Mouse (Mus musculus): ENCODE results near the gene Podxl2. TPM values are rescaled to one million over a fixed set of nuclear protein-coding genes. Genes with fewer than 3 reads are reported as not detected.

The Podxl2 gene
- total RNA-seq, 2 experiments from 2014 or later: 160 to 165 TPM

DNA sequence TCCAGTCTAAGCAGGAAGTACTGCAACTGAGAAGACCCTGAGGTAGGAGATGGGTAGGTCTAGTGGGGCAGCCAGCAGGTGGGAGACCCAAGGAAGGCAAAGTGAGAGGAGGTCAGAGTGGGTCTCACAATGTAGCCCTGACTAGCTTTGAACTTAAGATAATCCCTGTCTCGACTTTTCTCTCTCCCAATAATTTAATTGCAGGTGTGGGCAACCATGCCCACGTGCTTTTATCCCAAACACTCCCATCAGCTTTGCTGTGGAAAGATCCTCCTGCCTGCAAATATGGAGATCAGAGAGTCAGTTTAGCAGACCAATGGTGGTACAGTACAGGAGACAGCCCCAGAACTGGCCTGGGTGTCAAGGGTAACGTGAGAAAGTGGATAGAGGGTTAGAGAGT is 34.6 kb downstream of the Podxl2 start:
- H3K27ac ChIP-seq: no peak overlapping the region
- H3K4me3 ChIP-seq: no peak overlapping the region
- TF ChIP-seq CTCF (conservative IDR thresholded peaks at IDR 0.05): no peak
- DNase-seq (ENCODE audit: low spot score in 2 of 2): no peak

DNA sequence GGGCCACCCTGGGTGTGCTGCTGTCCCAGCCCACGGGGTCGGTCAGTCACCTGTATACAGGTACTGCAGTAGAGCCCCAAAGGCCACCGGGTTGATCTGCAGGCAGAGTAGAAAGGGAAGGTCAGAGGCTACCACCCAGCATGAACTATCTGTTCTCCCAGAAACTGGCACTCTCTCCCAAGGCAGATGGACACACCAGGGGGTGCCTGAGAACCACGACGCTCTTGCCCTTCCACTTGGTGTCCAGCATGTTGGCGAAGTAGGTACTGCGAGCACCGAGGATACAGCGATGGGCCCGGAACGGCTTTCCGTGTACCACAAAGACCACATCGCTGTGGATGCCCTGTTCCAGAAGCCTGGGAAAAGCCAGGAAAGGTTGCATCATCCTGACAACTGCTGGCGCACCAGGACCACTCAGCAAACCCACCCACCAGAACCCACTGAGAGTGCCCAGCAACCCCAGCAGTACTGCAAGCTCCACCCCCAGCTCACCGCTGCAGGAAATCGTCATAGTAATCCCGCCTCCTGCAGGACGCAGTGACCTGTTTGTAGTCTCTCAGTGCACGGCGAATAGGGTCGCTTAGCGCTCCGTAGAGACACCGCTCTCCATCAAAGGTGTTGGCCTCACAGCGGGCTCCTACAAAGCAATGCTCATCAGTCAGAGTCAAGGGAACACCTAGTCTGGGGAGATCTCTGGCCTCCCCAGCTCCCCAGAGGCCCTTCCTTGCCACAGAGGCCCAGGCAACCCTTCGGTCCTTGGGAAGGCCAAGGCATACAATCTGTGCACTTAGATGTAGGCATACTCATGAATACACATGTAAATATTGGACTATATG is 35.5 kb downstream of the Podxl2 start:
- TF ChIP-seq CTCF (conservative IDR thresholded peaks at IDR 0.05): no peak
- H3K27ac ChIP-seq: no peak overlapping the region
- H3K4me3 ChIP-seq: no peak overlapping the region
- DNase-seq (ENCODE audit: low spot score in 2 of 2): no peak

DNA sequence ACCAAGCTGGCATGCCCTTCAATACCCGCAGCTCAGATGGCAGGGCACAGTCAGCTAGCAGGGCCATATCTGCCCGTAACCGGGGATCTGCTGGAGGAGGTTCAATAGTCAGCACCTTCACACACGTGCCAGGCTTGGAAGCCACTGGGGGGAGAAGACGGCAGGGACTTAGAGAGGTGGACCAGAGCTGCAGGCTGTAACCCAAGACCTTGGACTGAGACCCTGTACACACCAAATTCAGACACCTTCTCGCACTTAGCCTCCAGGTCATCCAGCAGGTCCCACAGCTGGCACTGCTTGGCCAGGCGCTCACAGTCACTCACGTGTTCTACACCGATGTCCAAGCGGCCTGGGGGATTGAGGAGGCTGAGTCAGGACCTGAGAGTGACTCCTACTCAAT is 36.2 kb downstream of the Podxl2 start:
- no peak overlapping the region for H3K4me3 ChIP-seq
- H3K27ac ChIP-seq: no peak overlapping the region
- no peak for TF ChIP-seq CTCF (conservative IDR thresholded peaks at IDR 0.05)
- DNase-seq (ENCODE audit: low spot score in 2 of 2): no peak

DNA sequence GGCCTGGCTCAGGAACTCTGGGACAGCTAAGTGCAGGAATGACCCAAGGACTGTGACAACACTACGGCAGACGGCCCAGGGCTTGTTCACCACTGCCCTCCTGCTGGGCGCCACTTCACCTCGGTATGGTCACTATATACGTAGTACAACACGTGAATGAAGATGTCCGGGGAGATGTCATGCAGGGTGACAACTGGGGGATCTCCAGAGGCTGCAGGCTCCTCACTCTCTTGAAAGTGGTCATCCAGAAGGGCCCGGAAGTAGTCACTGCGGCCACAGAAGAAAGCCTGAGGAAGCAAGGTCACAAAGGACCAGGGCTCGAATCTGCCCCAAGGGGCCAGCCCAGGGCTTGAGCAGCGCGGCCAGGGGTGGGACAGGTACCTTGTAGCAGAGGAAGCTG is 36.8 kb downstream of the Podxl2 start:
- TF ChIP-seq CTCF (conservative IDR thresholded peaks at IDR 0.05): no peak

DNA sequence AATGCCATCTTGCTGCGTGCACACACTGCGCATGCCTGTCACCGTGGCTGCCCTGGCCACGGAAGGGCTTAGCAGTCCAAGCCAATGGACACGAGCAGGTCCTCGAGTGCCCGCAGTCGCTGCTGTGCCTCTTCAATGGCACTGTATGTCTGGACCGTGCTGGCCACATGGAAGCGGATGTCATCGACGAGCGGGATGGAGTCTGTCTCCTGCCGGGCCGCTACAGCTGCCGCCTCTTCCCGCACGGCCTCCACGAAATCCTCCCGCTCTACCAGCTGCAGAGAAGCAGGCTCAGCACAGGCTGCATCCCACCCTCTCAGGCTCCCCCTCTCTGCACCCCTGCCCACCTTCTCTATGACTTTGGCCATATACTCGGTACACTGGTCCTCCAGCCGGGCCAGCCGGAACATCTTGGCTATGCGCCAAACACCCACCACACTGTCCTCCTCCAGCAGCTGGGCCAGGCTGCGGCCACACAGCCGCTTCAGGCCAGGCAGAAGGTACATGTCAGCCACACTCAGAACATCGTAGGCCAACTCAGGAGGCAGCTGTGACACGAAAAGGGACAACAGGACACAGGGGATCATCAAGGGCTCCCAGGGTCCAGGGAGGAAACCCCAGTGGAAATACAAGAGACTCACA is 38.5 kb downstream of the Podxl2 start:
- Histone ChIP-seq H3K4me3 (no peak overlapping the region), H3K27ac (no peak overlapping the region)
- no peak for TF ChIP-seq CTCF (conservative IDR thresholded peaks at IDR 0.05)
- DNase-seq (ENCODE audit: low spot score in 2 of 2): no peak

More for the DNA sequence above, 36.8 kb downstream of the Podxl2 start:
- DNase-seq (ENCODE audit: low spot score in 2 of 2): no peak
- no peak overlapping the region for H3K27ac ChIP-seq
- no peak overlapping the region for H3K4me3 ChIP-seq

DNA sequence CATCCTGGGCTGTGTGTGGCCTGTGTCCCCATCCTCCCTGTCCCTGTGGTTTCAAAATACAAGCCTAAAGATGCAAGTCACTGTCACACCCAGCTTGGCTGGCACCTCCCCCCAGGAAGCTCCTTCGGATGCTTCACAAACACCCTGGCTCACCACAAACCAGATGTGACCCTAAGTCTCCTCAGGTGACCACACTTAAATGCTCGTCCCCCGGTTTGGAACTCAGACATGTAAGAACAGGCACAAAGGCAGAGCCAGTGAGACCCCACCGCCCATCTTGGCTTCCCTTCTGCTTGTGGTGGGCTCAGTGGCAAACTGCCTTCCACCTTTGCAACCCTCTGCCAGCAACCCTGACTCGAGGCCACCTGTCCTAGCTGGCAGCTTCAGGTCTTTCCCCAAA is 39.8 kb downstream of the Podxl2 start:
- no peak overlapping the region for H3K27ac ChIP-seq
- H3K4me3 ChIP-seq: no peak overlapping the region
- no peak for DNase-seq (ENCODE audit: low spot score in 2 of 2)
- TF ChIP-seq CTCF (conservative IDR thresholded peaks at IDR 0.05): no peak

DNA sequence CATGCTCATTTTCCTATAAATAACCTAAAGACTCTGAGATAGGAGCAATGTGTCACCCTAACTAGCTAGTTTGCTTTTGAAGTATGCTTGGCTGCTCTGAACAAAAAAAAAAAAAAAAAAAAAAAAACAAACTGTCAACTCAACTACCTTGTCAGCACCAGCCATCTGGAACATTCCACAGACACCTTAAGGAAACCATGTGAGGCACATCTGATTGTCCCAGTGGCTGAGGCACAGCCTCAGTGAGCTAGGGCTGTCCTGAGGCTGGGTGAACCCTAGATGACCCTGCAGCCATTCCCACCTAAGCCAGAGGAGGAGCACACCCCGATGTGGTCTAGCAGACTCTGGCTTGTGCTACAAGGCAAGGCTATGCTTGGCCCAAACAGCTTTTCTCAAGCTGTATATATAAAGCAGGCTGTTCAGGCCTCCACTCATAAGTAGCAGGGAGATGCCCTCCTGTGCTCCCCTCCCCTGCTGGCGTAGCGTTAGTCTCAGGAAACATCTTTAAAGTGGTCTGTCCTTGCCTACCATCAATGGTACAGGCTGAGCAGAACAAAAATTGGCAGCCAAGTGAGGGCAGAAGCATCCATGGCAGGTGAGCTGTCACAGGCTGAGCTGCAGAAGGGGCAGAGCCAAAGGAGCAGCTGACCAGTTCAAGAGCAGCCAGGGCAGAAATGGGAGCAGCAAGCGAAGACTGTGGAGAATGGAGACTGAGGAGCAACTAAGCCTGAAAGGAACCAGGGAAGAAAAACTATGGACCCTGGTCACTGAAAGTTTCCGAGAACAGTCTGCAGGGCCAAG is 41.3 kb downstream of the Podxl2 start:
- H3K27ac ChIP-seq: no peak overlapping the region
- DNase-seq (ENCODE audit: low spot score in 2 of 2): no peak
- TF ChIP-seq CTCF (conservative IDR thresholded peaks at IDR 0.05): no peak
- H3K4me3 ChIP-seq: no peak overlapping the region

DNA sequence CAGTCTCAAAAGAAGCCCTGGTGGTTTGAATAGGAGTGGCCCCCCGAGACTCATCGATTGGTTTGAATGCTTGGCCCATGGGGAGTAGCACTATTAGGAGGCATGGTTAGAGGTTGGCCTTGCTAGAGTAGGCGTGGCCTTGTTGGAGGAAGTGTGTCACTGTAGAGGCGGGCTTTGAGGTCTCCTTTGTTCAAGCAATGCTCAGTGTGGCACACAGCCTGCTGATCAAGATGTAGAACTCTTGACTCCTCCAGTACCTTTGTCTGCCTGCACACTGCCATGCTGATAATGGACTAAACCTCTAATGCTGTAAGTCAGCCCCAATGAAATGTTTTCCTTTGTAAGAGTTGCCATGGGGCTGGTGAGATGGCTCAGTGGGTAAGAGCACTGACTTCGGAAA is 42.2 kb downstream of the Podxl2 start:
- no peak overlapping the region for H3K27ac ChIP-seq
- no peak for DNase-seq (ENCODE audit: low spot score in 2 of 2)
- no peak overlapping the region for H3K4me3 ChIP-seq
- no peak for TF ChIP-seq CTCF (conservative IDR thresholded peaks at IDR 0.05)

DNA sequence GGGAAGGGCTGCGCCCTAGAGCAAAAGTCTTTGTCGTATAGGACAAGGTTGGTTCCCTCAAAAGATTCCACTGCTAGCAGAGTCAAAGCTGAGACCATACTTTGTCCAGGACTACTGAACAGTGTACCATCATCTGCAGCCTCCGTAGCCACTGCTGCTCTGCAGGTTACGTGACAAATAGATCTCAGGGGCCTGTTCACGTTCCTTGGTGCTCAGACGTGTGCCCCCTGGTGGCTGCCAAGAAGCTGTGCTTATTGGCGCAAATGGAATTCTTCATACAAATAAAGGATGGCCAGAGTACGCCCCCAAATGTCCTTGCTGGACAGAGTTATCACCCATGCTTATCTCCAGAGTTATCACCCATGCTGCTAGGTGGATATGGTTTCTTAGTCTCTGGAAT is 43.4 kb downstream of the Podxl2 start:
- H3K27ac ChIP-seq: no peak overlapping the region
- no peak overlapping the region for H3K4me3 ChIP-seq
- peak; percentile 87 for TF ChIP-seq CTCF (conservative IDR thresholded peaks at IDR 0.05)
- peak; percentile 60 to 65 for DNase-seq (ENCODE audit: low spot score in 2 of 2)

DNA sequence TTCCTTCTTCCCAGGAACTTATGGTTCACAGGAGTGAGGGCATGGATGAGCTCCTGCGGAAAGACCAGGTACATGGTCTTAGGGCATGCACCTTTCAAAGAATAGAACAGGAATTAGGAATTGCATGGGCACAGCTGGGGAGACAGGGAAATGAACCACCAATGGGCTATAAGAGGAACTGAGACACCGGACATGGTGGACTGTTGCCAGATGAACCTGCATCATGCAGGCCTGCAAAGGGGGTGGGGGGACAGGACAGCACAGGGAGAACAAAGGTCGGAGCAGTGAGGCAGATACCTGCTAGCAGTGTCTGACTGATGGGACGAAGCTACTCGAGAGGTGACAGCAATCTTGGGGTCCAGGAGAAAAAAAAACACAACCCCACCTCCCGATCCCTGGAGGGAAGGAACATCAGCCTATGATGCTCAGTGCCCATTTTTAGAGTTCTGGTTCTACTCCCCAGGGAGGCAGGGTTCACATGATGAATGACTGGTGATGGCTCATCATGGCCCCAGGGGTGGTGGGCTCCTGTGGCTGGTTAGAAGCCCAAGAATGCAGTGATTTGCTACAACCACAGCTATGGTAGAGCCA is 44.6 kb downstream of the Podxl2 start:
- H3K4me3 ChIP-seq: no peak overlapping the region
- H3K27ac ChIP-seq: no peak overlapping the region
- no peak for DNase-seq (ENCODE audit: low spot score in 2 of 2)
- no peak for TF ChIP-seq CTCF (conservative IDR thresholded peaks at IDR 0.05)

DNA sequence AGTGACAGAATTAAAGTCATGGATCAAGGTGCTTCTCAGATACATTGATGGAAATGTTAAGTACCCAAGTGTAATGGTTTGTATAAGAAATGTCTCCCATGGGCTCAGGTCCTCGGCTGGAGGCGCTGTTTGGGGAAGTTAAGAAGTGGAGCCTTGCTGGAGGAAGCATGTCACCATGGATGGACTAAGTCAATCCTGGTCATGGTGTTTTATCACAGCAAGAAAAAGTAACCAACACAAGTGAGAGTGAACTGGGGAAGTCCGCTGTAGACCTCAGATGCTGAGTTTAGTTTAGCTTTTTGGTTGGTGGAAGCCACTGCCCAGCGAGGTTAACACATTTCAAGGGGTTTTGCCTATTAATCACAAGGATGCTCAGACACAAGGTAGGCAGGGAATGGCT is 45.3 kb downstream of the Podxl2 start:
- TF ChIP-seq CTCF (conservative IDR thresholded peaks at IDR 0.05): no peak
- no peak for DNase-seq (ENCODE audit: low spot score in 2 of 2)
- Histone ChIP-seq H3K27ac (no peak overlapping the region), H3K4me3 (no peak overlapping the region)

DNA sequence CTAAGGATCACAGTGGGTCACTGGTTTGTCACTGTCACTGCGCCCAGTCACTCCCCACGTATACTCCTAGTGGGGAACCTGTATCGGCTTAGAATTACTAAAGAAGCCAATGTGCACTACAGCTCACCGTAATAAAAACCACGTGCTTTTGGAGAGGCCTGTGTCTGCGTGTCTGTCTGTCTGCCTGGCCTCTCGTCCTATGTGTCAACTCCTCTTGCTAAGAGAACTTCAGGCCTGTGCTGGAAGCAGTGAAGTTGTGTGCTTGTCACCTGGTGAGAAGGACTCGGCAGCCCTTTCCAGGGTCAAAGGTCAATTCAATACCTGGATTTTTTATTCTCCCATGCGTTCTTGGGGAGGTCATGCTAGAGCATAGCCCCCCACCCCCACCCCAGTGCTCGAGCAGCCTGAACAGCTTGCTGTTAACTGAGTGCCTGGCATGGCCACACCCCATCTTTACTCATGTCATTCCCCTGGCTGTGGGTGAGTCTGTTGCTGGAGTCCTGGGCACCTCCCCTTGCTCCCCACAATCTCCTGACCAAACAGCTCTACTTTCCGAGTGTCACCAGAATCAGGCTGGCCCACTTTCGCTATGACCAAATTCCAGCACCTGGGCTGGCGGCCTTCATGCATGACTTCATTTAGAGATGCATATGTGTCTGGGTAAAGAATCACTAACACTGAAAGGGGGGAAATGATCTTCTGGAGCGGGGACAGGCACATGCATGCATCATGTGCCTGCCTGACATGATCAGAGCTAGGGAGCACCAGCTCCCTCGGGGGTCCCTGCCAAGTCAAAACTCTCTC is 46.4 kb downstream of the Podxl2 start:
- no peak for TF ChIP-seq CTCF (conservative IDR thresholded peaks at IDR 0.05)
- Histone ChIP-seq H3K27ac (peak overlapping the region; percentile 84; the same call in 1 of the 2 replicates), H3K4me3 (no peak overlapping the region)
- DNase-seq (ENCODE audit: low spot score in 2 of 2): no peak
